Mouse (Mus musculus): ENCODE results near the gene Cryaa.

GRCm38 (mm10) chr17:31637866-31638570 lies 39.6 kb upstream of the Cryaa start:
- no peak for TF ChIP-seq POLR2A (IDR thresholded peaks at IDR 0.05; ENCODE audit: insufficient read depth, low read depth, low read length)
- no peak for TF ChIP-seq CTCF (IDR thresholded peaks at IDR 0.05)

Data from heart, adult 2 months (tissue).